Mouse (Mus musculus) bone marrow, adult 2 months (tissue): Measurements from ENCODE around the gene Chrnb4.

ENCODE experiments used
- CTCF ChIP-seq: fragments of 200-500 bp; IDR thresholded peaks from 2 replicates; pipeline ENCODE4 v1.5.1; 2011; ENCODE audit warnings: low read length, control low read depth; ENCODE audit not compliant: control insufficient read depth, insufficient read depth
- POLR2A ChIP-seq: fragments of 200-500 bp; IDR thresholded peaks from 2 replicates; pipeline ENCODE4 v1.6.1; 2011; ENCODE audit warnings: low read depth, mild to moderate bottlenecking, control low read depth, low read length, borderline replicate concordance; ENCODE audit not compliant: control insufficient read depth

DNA sequence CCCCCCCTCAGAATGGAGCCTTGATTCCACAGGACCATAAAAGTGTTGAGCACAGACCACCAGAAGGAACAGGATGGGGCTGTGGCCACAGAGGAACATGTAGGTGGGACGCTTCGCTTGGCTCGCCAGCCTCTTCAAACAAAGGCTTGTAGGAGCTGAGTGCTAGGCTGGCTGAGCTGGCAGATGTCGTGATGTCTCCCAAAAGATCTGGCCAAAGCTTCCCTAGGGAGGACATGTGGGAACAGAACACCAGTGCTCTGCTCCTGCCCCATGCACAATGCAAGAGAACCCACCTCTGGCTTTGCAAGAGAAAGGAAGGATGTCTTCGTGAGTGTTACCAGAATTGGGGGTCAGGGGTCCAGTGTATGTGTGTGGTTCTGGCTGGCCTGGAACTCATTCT is 25.3 kb downstream of the Chrnb4 start:
- TF ChIP-seq CTCF, result no peak
- no peak for TF ChIP-seq POLR2A
